Mouse (Mus musculus): ENCODE measurements around the gene Nhs. TPM values are rescaled to one million over a fixed set of nuclear protein-coding genes. Genes with fewer than 3 reads are reported as not detected.
A peak's percentile ranks its signal among the peaks of the same experiment; 100 is the strongest.

Nhs gene
- 1 to 10 TPM; 4.0 to 4.1 TPM for total RNA-seq (2021)
- long read RNA-seq, experiment 1: 0 reads
- long read RNA-seq, experiment 2: 0 reads

- peak; percentile 11 to 36 for DNase-seq (ENCODE audit: low spot score in 2 of 2)
Measured at GRCm38 (mm10) chrX:162159637-162160611, at the start of gene Nhs. Gene Nhs (minus strand): TSS chrX:162159730.

DNA sequence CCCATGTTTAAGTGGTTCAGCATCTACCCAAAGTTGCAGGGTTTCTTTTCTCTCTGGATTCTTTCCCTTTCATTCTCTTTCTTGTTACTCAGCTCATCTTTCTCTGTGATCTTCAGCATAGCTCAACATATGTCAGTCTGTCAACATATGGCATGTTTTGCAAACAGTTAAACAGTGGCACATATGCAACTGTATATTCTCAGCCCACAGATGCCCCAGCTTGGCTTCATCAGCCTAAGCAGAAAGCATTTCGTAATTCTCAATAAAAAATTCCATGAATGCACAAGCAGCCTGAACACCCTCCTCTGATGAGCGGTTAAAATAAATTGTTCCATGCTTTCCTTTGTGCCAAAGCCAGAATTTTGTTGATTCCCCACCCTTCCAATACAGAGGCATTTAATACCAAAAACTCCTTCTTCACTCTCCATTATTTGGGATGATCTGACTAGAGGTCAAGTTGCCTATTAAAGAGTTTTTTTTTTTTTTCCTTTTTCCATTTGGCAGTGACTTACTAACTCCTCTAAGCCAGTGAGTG lies 46.9 kb upstream of the Nhs start:
- DNase-seq (ENCODE audit: low spot score in 2 of 2): no peak

DNA sequence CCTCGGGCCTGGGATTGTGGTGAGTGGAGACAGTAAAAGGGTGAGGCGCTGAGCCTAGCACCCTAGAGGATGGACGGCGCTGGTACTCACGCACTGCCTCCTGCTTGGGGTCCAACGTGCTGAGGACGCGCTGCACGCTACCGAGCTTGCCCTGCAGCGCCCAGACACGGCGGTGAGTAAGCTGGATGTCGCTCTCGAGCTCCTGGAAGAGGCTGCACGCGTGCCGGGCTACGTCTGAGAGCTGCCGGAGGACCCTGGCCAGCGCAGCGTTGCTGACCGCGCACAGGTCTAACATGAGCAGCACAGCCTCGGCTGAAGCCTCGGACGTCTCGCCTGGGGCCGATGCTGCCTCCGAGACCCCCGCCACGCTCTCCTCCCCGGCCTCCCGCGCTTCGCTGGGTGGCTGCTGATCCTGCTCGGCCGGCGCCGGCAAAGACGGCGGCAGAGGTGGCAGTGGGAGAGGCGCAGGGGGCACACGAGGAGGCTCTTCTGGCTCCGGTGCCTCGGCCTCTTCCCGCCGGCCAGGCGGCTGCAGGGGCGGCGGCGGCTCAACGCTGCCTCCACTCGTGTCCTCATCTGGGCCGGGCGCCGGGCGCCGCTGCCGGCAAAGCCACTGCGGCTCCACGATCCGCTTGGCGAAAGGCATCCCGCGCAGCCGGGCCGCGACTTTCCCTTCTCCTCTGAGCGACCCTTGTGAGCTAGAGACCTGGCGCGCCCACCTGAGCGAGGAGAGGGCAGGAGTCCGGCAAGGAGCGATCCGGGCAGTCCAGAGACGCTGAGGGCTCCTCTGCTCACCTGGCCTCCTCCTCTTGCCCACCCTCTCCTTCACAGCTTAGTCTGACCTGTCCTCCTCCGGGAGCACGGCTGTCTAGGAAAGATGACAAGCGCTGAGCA lies 540 bp downstream of the Nhs start:
- DNase-seq (ENCODE audit: low spot score in 2 of 2): peak; percentile 11 to 15

DNA sequence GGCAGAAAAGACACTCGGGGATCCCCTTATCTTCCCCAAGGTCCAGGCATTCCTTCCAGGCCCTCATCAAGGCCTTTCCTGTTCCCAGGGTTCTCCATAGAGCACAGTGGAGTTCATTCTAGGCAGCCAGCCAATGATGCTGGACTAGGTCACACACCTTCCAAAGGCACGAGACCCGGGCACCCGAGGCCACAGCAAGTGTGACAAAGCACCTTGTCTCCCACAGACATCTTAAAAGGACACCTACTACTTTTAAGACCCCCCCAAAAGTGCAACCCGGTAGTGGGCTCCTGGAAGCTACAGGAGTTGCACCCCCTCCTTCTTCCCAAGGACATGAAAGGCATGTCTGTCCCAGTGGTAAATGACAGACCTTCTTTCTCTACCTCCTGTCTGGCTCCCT lies 1.4 kb downstream of the Nhs start:
- DNase-seq (ENCODE audit: low spot score in 2 of 2): no peak

- DNase-seq (ENCODE audit: low spot score in 2 of 2): no peak
Measured at GRCm38 (mm10) chrX:162137807-162138206, 21.7 kb downstream of the Nhs start.

- DNase-seq (ENCODE audit: low spot score in 2 of 2): no peak
Measured at GRCm38 (mm10) chrX:162113257-162113656, 46.3 kb downstream of the Nhs start.

DNA sequence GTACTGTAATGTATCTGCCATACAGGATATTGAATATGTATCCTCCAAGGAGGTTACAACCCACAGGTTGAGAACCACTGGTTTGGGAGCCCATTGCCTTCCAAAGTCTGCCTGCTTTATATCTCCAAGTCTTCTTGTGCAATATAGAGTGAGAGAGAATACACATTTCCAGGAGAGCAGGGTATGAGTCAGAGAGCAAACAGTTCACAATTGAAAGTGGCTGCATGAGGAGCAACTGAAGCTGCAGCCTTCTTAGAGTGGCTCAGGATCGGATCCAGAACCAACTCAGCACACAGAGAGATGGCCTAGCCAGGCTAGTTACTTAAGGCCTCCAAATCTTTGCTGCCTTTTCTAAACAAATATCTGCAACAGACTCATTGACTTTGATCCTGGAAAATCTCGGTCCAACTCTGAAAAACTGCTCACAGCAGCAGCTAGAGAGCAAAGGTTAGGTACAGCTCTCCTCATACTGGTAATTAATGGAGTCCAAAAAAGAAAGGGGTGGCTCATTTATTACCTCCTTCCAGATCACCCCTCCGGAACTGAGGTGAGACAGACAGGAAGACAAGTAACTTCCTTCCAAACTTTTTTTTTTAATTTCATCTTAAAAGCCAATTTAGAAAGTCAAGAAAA lies 56.6 kb downstream of the Nhs start:
- no peak for DNase-seq (ENCODE audit: low spot score in 2 of 2)

- no peak for DNase-seq (ENCODE audit: low spot score in 2 of 2)
Measured at GRCm38 (mm10) chrX:162098364-162098763, 61.2 kb downstream of the Nhs start.

GRCm38 (mm10) chrX:162087291-162087690 lies 72.2 kb downstream of the Nhs start:
- DNase-seq (ENCODE audit: low spot score in 2 of 2): peak in 1 of 2 experiments; percentile 5

DNA sequence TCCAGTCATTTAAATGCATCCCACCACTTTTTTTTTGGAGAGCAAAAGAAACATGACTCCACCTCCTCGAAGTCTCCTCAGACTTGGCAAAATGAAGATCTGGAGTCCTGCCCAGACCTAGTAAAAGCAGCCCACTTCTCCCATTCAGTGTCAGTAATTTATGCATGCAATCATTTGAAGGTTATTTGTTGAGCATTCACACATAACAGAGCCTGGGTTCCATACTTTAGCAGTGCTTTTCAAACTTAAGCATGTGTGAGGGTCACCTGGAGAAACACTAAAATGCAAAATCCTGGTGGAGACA lies 73.7 kb downstream of the Nhs start:
- DNase-seq (ENCODE audit: low spot score in 2 of 2): peak; percentile 26 to 41

DNA sequence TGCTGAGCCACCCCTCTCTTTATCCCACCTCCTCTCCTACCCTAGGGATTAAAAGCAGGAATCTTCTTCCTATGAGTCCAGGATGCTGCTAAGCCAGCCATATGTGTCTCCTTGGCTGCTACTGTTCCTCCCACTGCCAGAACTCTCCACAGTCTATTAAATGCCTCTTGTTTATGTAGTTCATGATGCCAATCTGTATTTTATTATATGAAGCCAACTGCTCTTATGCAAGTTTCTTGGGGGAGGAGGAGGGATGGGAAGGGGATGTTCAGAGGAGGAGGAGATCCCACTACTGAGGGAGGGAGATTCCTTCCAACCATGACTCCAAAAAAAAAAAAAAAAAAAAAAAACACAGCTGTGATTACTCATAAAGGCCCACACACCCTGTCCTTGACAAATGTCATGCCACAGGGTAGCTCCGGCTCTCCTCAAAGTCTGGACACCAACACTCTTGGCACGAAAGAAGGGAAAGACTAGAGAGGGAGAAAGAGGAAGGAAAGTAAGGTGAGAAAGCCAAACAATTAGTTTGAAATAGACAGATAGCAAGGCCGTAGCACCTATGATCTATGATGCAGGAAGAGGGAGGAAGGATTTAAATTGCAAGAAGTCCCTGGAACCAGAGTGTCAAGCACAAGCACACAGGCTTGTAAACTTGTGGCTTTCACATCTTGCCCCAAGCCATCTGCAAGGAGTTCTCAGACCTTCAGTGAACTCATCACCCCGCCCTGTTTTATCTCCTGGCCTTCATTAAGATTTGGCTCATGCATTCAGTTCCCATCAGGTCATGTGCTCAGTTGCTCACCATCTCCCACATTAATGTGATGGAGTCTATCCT lies 74.3 kb downstream of the Nhs start:
- DNase-seq (ENCODE audit: low spot score in 2 of 2): no peak

DNA sequence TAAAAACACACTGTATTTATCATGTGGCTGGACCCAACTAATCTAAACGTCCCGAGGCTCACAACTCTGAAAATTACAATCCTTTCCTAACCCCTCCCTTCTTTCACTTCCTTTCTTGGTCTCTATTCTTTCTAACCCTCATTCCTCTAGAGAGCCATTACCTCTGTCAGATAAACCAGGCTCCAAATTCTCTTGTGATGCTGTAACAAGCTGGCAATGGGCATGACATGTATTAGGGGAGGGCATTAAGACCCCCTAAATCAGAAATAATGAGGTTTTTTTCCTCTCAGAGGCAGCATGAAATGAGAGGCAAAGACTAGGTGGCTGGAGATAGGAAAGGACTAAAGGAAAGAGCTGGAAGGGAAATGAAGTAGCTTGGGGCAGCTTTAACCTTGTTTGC lies 96.4 kb downstream of the Nhs start:
- no peak for DNase-seq (ENCODE audit: low spot score in 2 of 2)

DNA sequence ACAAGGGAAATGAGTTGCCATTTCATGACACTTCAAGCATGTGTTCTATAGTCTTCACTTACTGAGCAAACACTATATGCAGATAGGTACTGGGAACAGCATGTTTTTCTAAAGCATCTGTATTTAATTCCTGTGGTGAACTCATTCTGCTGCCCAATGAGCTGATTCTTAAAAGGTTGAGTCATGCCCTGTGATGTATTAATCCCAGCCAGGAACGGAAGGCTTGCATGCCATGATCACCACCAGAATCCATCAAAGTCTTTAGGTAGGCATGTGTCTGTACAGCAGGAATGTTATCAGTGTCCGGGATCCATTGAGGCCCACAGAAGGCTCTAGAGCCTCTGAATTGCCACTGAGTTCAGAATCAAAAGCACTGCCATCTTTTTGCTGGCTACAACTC lies 103.9 kb downstream of the Nhs start:
- no peak for DNase-seq (ENCODE audit: low spot score in 2 of 2)

GRCm38 (mm10) chrX:162053566-162053965 lies 106.0 kb downstream of the Nhs start:
- DNase-seq (ENCODE audit: low spot score in 2 of 2): no peak

DNA sequence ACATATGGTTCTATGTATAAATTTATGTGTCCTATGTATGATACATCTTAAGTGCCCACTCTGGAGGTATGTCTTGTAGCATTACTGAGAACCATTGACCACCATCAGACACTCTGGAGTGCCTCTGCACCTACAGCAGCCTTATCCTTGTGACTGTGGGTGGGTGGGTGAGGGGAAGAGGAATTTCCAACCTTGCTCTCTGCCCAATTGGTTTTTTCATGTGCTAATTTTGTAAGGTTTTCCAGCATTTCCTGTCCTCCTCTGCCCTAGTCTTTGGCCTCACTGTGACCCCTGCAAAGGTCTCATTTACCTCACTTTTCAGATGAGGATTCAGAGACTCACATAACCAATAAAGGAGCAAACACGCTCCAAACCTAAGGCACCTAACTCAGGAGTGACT lies 107.0 kb downstream of the Nhs start:
- DNase-seq (ENCODE audit: low spot score in 2 of 2): no peak

DNA sequence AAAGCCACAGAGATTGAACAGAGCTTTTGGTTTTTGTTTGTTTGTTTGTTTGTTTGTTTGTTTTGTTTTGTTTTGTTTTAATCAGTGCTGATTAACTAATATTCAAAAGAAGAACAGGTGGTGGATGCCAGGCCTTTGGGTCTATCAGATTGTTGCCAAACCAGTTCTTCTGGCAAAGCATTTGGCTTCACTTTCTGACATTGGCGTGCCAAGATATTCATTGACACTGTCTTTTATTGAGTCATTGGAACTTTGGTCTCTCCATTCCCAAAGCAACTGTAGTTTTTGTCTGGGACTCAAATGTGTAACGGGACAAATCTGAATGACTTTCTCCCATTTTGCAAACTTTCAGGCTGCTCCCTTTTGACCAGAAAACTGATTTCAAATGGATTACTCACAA lies 109.9 kb downstream of the Nhs start:
- no peak for DNase-seq (ENCODE audit: low spot score in 2 of 2)

DNA sequence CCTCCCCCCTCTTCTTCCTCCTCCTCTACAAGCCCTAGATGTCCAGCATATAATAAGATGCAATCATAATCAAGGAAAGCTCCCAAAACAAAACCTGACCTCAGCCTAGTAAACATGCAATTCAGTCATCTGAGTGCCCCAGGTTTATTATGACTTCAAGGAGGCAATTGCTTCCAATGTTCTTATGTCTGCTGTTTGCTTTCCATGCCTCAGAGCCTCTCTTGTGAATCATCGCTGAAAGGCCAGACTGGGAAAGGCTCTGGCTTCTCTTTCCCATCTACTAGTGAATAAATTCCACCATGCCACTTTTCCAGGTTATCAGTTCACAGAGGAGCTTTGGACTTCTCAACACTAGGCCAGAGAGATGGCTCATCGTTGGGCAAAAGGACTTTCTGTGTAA lies 114.0 kb downstream of the Nhs start:
- DNase-seq (ENCODE audit: low spot score in 2 of 2): no peak

DNA sequence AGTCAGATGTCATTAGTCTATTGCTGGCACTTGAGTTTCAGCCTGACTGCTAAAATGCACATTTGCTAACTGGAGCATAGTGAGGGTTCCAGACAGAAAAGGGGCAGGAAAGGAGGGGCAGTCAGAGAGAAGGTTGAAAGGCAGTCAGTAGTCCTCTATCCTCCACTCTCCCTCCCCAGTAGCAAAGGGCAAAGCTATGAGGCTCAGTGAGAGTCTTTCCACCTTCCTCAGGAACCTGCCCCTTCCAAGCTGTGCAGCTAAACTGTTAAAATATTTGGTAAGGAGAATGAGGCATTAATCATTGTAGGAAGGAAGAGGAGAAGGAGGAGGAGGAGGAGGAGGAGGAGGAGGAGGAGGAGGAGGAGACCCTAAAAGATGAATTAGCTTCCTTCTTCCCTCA lies 115.4 kb downstream of the Nhs start:
- no peak for DNase-seq (ENCODE audit: low spot score in 2 of 2)

- DNase-seq (ENCODE audit: low spot score in 2 of 2): peak; percentile 9 to 12
Measured at GRCm38 (mm10) chrX:162025210-162025953, 134.1 kb downstream of the Nhs start.

- DNase-seq (ENCODE audit: low spot score in 2 of 2): no peak
Measured at GRCm38 (mm10) chrX:162021724-162022123, 137.8 kb downstream of the Nhs start.
